Mouse (Mus musculus): Measurements from ENCODE around the gene Pdgfa.

DNA sequence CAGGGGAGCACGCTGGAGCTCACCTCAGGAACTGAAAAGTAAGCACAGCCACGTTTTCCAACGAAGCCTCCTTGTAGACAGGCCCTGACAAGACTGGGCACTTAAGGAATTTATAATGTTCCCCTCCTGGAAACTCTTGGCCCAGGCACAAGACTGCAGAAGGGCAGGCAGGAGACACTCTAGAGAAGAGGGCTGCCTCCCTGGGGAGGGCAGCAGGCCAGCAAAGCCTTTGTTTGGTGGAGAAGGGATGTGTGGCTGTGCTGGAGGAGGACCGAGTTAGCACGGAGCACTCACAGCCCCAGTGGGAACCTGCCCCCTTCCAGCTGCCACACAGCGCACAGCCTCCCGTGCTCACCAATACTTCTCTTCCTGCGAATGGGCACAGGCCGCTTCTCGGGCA is 9.2 kb downstream of the Pdgfa start:
- TF ChIP-seq POLR2A (IDR thresholded peaks at IDR 0.05; ENCODE audit: control insufficient read depth, extremely low read depth, insufficient read depth, low read length, poor library complexity) (no peak), CTCF (IDR thresholded peaks at IDR 0.05; ENCODE audit: borderline replicate concordance, control insufficient read depth, extremely low read depth, insufficient read depth, low read length, poor library complexity) (no peak)

Data from thymus, adult 2 months (tissue).